Comparison of ENCODE assay signal across 9 mouse cellular contexts in genomic region chr5:66967646-66968045, GRCm38 (mm10).
DNase-seq lines count a peak whose midpoint lies in the region; ATAC-seq lines count a peak whose summit lies in the region.
"Had no signal": no experiment of that assay in that cellular context is flagged by ENCODE, and none has a peak within 500 bp of the region (broad histone marks: within the 10 kb centered on the region; RNA-seq: fewer than 3 reads in every experiment).

No protein-coding gene starts in this region.

- peaks cover 23% of the 10 kb centered on the region for H3K4me1 ChIP-seq in heart, embryonic 13.5 days
- peaks cover 56% of the 10 kb centered on the region for H3K4me1 ChIP-seq in hindbrain, embryonic 10.5 days (replicated peaks)
- peaks cover 34% of the 10 kb centered on the region for H3K4me1 ChIP-seq in midbrain, embryonic 12.5 days
- H3K4me1 ChIP-seq: liver, embryonic 13.5 days had no signal

- 52% methylated on average over 4 of the region's 4 CpGs for WGBS in heart, embryonic 13.5 days
- 29% methylated on average over 4 of the region's 4 CpGs for WGBS in hindbrain, embryonic 10.5 days
- 39% methylated on average over 4 of the region's 4 CpGs for WGBS in midbrain, embryonic 12.5 days

- H3K4me2 ChIP-seq in heart, embryonic 13.5 days, result peak overlapping the region; percentile 67
- H3K4me2 ChIP-seq in midbrain, embryonic 12.5 days (replicated peaks), result peak overlapping the region; percentile 45
- H3K4me2 ChIP-seq: liver, embryonic 13.5 days had no signal

- DNase-seq in heart, adult 8-10 months (ENCODE audit: low spot score), result no peak
- DNase-seq in embryo, embryonic 9.5 days (ENCODE audit: extremely low spot score), result peak; percentile 27
- DNase-seq in hindbrain, embryonic 10.5 days (ENCODE audit: low spot score), result no peak
- DNase-seq in cerebellum, postnatal 4 days (ENCODE audit: low spot score in 2 of 2), result no peak
- DNase-seq in right cerebral cortex, postnatal 25 days, result no peak
- DNase-seq: liver, embryonic 13.5 days had no signal

- H3K9me3 ChIP-seq in heart, embryonic 13.5 days, result no peaks in the 10 kb centered on the region
- no peaks in the 10 kb centered on the region for H3K9me3 ChIP-seq in hindbrain, embryonic 10.5 days
- H3K9me3 ChIP-seq in midbrain, embryonic 12.5 days, result no peaks in the 10 kb centered on the region
- H3K9me3 ChIP-seq: liver, embryonic 13.5 days had no signal

- no peak for ATAC-seq in heart, embryonic 13.5 days (ENCODE audit: extremely low read depth, insufficient number of reproducible peaks, low FRiP score, low TSS enrichment)
- no peak for ATAC-seq in midbrain, embryonic 12.5 days (ENCODE audit: low FRiP score, low read depth)
- no peak for ATAC-seq in frontal cortex, adult (ENCODE audit: low TSS enrichment)

- peak overlapping the region; percentile 28 for H3K9ac ChIP-seq in heart, embryonic 13.5 days
- H3K9ac ChIP-seq in midbrain, embryonic 12.5 days (replicated peaks), result 0 out of 2 replicates have a peak overlapping the region, but pooled peaks have one; percentile 29
- H3K9ac ChIP-seq: liver, embryonic 13.5 days had no signal

- peak overlapping the region; percentile 66 for H3K27ac ChIP-seq in heart, embryonic 13.5 days (replicated peaks)
- H3K27ac ChIP-seq in hindbrain, embryonic 10.5 days, result peak overlapping the region; percentile 82
- peak overlapping the region; percentile 76 for H3K27ac ChIP-seq in midbrain, embryonic 12.5 days (replicated peaks)
- H3K27ac ChIP-seq: liver, embryonic 13.5 days had no signal

- H3K36me3 ChIP-seq in heart, embryonic 13.5 days, result no peaks in the 10 kb centered on the region
- H3K36me3 ChIP-seq in hindbrain, embryonic 10.5 days, result no peaks in the 10 kb centered on the region
- H3K36me3 ChIP-seq in midbrain, embryonic 12.5 days, result no peaks in the 10 kb centered on the region
- H3K36me3 ChIP-seq: liver, embryonic 13.5 days had no signal

- H3K4me3 ChIP-seq in heart, embryonic 13.5 days, result peak overlapping the region; percentile 37
- peak overlapping the region; percentile 33 for H3K4me3 ChIP-seq in hindbrain, embryonic 10.5 days
- peak overlapping the region; percentile 16; the same call in 1 of the 2 replicates for H3K4me3 ChIP-seq in midbrain, embryonic 12.5 days
- H3K4me3 ChIP-seq: liver, embryonic 13.5 days had no signal

- H3K27me3 ChIP-seq in heart, embryonic 13.5 days (replicated peaks), result peaks cover 25% of the 10 kb centered on the region
- H3K27me3 ChIP-seq in hindbrain, embryonic 10.5 days (ENCODE audit: insufficient read depth, poor library complexity, severe bottlenecking), result no peaks in the 10 kb centered on the region
- no peaks in the 10 kb centered on the region for H3K27me3 ChIP-seq in midbrain, embryonic 12.5 days
- H3K27me3 ChIP-seq: liver, embryonic 13.5 days had no signal
